Mouse (Mus musculus) erythroblast, embryonic 14.5 days (primary cell): Measurements from ENCODE around the gene Tmem132c. TPM values are rescaled to one million over a fixed set of nuclear protein-coding genes. Genes with fewer than 3 reads are reported as not detected.

Experiments
- H3K27me3 ChIP-seq: 2 replicates; pipeline ENCODE4 v1.6.1; 2012; ENCODE audit warnings: inconsistent platforms; ENCODE audit not compliant: control insufficient read depth
- H3K36me3 ChIP-seq: 2 replicates; pipeline ENCODE4 v1.6.1; 2012; ENCODE audit warnings: mild to moderate bottlenecking, inconsistent platforms; ENCODE audit not compliant: control insufficient read depth
- H3K4me1 ChIP-seq: 2 replicates; pipeline ENCODE4 v1.6.1; 2012; ENCODE audit warnings: inconsistent platforms; ENCODE audit not compliant: control insufficient read depth
- H3K4me3 ChIP-seq: replicated peaks from 2 replicates; pipeline ENCODE3; 2012; ENCODE audit warnings: moderate library complexity, mild to moderate bottlenecking, inconsistent platforms
- H3K9me3 ChIP-seq: 2 replicates; pipeline ENCODE4 v1.6.1; 2012; ENCODE audit warnings: low read length, inconsistent platforms, mixed read lengths; ENCODE audit not compliant: control insufficient read depth
- GATA1 ChIP-seq: IDR thresholded peaks from 2 replicates; pipeline ENCODE4 v1.6.1; 2012; ENCODE audit warnings: low read length, inconsistent platforms, mixed read lengths
- TAL1 ChIP-seq: IDR thresholded peaks from 3 replicates; pipeline ENCODE4 v1.6.1; 2012; ENCODE audit warnings: low read length, inconsistent platforms, mixed read lengths
- polyA plus RNA-seq: library from polyadenylated mRNA; stranded (reverse); fragments of >175 nt; gene quantifications from 2 replicates; pipeline ENCODE4 v1.2.3, GENCODE M21; 2012

Gene Tmem132c
- polyA plus RNA-seq, 1 experiment, result not detected

- peaks cover 26% of the 10 kb centered on the region for H3K9me3 ChIP-seq
- H3K27me3 ChIP-seq, result no peaks in the 10 kb centered on the region
- H3K4me3 ChIP-seq, result no peak overlapping the region
- no peaks in the 10 kb centered on the region for H3K36me3 ChIP-seq
- TF ChIP-seq TAL1 (no peak), GATA1 (no peak)
- H3K4me1 ChIP-seq, result no peaks in the 10 kb centered on the region
These were observed 72.0 kb downstream of the Tmem132c start for GRCm38 (mm10) chr5:127313634-127314033.

GRCm38 (mm10) chr5:127319096-127319779, 77.6 kb downstream of the Tmem132c start:
- no peaks in the 10 kb centered on the region for H3K36me3 ChIP-seq
- no peak for TF ChIP-seq GATA1
- TF ChIP-seq TAL1, result no peak
- no peaks in the 10 kb centered on the region for H3K4me1 ChIP-seq
- H3K9me3 ChIP-seq, result peaks cover 17% of the 10 kb centered on the region
- H3K27me3 ChIP-seq, result no peaks in the 10 kb centered on the region
- no peak overlapping the region for H3K4me3 ChIP-seq

- no peak overlapping the region for H3K4me3 ChIP-seq
- no peaks in the 10 kb centered on the region for H3K4me1 ChIP-seq
- TF ChIP-seq GATA1 (no peak), TAL1 (no peak)
- H3K36me3 ChIP-seq, result no peaks in the 10 kb centered on the region
- H3K9me3 ChIP-seq, result peaks cover 6% of the 10 kb centered on the region; the same call in 1 of the 2 replicates
- H3K27me3 ChIP-seq, result no peaks in the 10 kb centered on the region
These were observed 83.0 kb downstream of the Tmem132c start for GRCm38 (mm10) chr5:127324645-127325044.

DNA sequence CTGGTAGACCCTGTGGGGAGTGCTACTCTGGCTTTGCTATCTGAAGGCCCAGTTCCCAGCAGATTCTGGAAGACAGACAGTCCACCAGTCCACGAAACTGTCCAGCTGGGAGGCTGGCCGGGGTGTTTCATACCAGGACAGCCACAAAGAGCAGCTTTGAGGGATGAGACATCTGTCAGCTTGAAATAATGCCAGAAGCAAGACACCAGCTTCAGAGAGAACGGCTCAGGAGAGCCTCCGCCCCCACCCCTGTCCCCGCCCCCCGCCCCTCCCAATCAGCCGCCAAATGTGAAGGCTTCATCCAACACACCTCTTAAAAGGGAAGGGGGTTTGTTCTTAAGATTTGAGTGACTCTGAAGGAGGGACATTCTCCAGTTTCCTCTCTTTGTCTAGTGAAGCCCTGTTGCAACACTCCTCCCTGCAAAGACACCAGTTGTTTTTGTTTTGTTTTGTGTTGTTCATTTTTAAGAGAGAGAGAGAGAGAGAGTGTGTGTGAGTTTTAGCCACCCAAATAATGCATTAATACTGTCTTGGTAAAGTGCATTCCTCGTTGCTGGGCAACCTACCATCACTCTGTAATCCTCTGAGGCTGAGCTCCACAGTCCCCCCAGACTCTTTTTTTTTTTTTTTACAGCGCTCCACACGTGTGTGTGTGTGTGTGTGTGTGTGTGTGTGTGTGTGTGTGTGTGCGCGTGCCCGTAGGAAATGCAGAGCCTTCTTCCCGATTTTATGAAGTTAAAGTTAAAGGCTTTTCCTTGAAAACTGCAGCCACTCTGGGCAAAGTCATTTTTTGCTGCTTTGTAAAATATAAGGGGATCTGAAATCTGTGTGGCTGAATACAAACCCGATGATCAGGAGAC, 94.7 kb downstream of the Tmem132c start:
- Histone ChIP-seq H3K9me3 (peaks cover 7% of the 10 kb centered on the region), H3K27me3 (no peaks in the 10 kb centered on the region), H3K36me3 (no peaks in the 10 kb centered on the region), H3K4me1 (no peaks in the 10 kb centered on the region), H3K4me3 (no peak overlapping the region)
- TF ChIP-seq GATA1 (no peak), TAL1 (no peak)

DNA sequence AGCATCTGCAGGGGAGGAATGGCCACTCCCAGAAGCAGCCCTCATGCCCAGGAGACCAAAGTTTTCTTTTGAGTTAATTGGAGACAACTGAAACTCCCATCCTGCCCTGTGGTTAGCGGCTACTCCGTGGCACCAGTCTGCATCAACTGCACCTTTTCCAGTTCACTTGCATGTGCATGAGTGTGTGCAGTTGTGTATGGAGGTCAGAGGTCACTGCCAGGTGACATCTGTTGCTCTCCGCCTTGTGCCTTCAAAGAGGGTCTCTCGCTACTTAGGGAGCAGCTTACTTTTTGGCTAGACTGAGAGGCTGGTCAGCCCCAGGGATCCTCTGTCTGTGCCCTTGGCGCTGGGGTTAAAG, 95.3 kb downstream of the Tmem132c start:
- Histone ChIP-seq H3K27me3 (no peaks in the 10 kb centered on the region), H3K4me3 (no peak overlapping the region), H3K9me3 (peaks cover 7% of the 10 kb centered on the region), H3K4me1 (no peaks in the 10 kb centered on the region), H3K36me3 (no peaks in the 10 kb centered on the region)
- TF ChIP-seq TAL1 (no peak), GATA1 (no peak)

GRCm38 (mm10) chr5:127339016-127339435, 97.4 kb downstream of the Tmem132c start:
- TF ChIP-seq GATA1 (no peak), TAL1 (no peak)
- no peak overlapping the region for H3K4me3 ChIP-seq
- H3K4me1 ChIP-seq, result no peaks in the 10 kb centered on the region
- H3K27me3 ChIP-seq, result no peaks in the 10 kb centered on the region
- no peaks in the 10 kb centered on the region for H3K36me3 ChIP-seq
- peaks cover 15% of the 10 kb centered on the region for H3K9me3 ChIP-seq

GRCm38 (mm10) chr5:127341158-127341557, 99.5 kb downstream of the Tmem132c start:
- no peaks in the 10 kb centered on the region for H3K27me3 ChIP-seq
- H3K4me3 ChIP-seq, result no peak overlapping the region
- peaks cover 19% of the 10 kb centered on the region for H3K9me3 ChIP-seq
- no peaks in the 10 kb centered on the region for H3K36me3 ChIP-seq
- TF ChIP-seq TAL1 (no peak), GATA1 (no peak)
- H3K4me1 ChIP-seq, result no peaks in the 10 kb centered on the region

- H3K9me3 ChIP-seq, result peaks cover 37% of the 10 kb centered on the region
- H3K4me1 ChIP-seq, result no peaks in the 10 kb centered on the region
- TF ChIP-seq TAL1 (no peak), GATA1 (no peak)
- H3K27me3 ChIP-seq, result no peaks in the 10 kb centered on the region
- H3K36me3 ChIP-seq, result no peaks in the 10 kb centered on the region
- H3K4me3 ChIP-seq, result no peak overlapping the region
These were observed 103.1 kb downstream of the Tmem132c start for GRCm38 (mm10) chr5:127344721-127345120.

DNA sequence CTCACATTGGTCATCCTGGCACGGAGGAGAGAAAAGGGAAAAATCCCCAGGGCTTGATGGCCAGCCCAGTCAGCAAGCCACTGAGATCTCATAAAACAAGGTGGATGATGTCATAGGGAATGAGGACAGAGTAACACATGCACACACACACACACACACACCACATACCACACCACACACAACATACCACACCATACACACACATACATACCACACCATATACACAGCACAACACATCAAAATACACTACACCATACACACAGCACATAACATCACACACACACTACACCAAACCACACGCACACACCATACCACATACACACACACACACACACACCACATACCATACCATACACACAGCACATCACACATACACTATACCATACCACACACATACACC, 104.8 kb downstream of the Tmem132c start:
- H3K36me3 ChIP-seq, result no peaks in the 10 kb centered on the region
- H3K27me3 ChIP-seq, result no peaks in the 10 kb centered on the region
- TF ChIP-seq TAL1 (no peak), GATA1 (no peak)
- H3K4me3 ChIP-seq, result no peak overlapping the region
- H3K4me1 ChIP-seq, result no peaks in the 10 kb centered on the region
- peaks cover 44% of the 10 kb centered on the region for H3K9me3 ChIP-seq
